Mouse (Mus musculus): ENCODE results near the gene Tiprl.

DNA sequence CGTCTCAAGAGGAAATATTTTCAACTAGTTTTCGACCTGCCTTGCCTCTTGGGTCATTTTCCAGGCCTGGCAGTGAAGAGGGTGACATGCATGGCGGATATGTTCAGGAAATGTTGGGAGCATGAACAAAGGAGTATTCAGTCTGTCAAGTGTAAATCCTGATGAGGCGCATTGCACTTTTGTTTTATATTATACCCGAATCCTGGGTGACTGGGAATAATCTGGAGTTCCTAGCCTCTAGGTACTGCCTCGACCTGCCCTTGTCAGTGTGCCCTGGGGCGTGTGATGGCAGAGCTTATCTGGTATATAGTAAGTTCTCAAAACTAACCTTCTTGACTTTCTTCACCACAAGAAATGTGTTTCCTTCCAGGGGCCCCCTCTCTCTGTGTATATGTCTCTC is 47.3 kb upstream of the Tiprl start:
- TF ChIP-seq CTCF (IDR thresholded peaks at IDR 0.05; ENCODE audit: extremely low read depth, insufficient read length, insufficient replicate concordance, low read depth, low read length) (no peak), POLR2A (IDR thresholded peaks at IDR 0.05; ENCODE audit: low read depth, low read length) (no peak)
